Mouse (Mus musculus) heart, postnatal 0 days (tissue): ENCODE measurements at regions not wholly inside any gene's neighbourhood (a gene's known extent, or its start where the extent isn't known, plus 50 kb on each side); places are given as distances from the start of the nearest gene placed in this dataset.

Source experiments
- CTCF ChIP-seq: IDR thresholded peaks from 2 replicates; pipeline ENCODE4 v1.5.1; 2016; ENCODE audit warnings: antibody characterized with exemption, control low read depth, low read depth
- EP300 ChIP-seq: IDR thresholded peaks from 2 replicates; pipeline ENCODE4 v1.6.1; 2016; ENCODE audit warnings: antibody characterized with exemption, low read depth

GRCm38 (mm10) chr2:75451846-75452267, 207.2 kb upstream of the Hnrnpa3 start:
- no peak for TF ChIP-seq CTCF
- TF ChIP-seq EP300 = no peak
